Mouse (Mus musculus) MEL (cell line): ENCODE results near the gene Tarm1.

Experiments used
- CTCF ChIP-seq, 3 experiments: IDR thresholded peaks in 2 of 3; conservative IDR thresholded peaks in 1 of 3; 2 replicates each; pipeline ENCODE4 v1.5.1; 2011 to 2012; ENCODE audit warnings: low read length in 3 of 3, low read depth in 2 of 3, mild to moderate bottlenecking in 2 of 3, improper control_type of control experiment in 1 of 3, inconsistent platforms in 1 of 3, mixed read lengths in 1 of 3, moderate library complexity in 1 of 3; ENCODE audit not compliant: control insufficient read depth in 1 of 3, insufficient read depth in 1 of 3, poor library complexity in 1 of 3, severe bottlenecking in 1 of 3
- EP300 ChIP-seq, 2 experiments: IDR thresholded peaks; 2 replicates each; pipeline ENCODE4 v1.6.1; 2011; ENCODE audit warnings: improper control_type of control experiment in 2 of 2, low read length in 2 of 2, low read depth in 1 of 2, mild to moderate bottlenecking in 1 of 2
- GABPA ChIP-seq: IDR thresholded peaks from 2 replicates; pipeline ENCODE4 v1.6.1; 2012; ENCODE audit warnings: low read depth, mild to moderate bottlenecking, inconsistent platforms, low read length, improper control_type of control experiment, moderate library complexity
- GATA1 ChIP-seq: IDR thresholded peaks from 2 replicates; pipeline ENCODE4 v1.6.1; 2011; ENCODE audit warnings: low read depth, low read length, improper control_type of control experiment
- JUND ChIP-seq: IDR thresholded peaks from 2 replicates; pipeline ENCODE4 v1.6.1; 2011; ENCODE audit warnings: low read depth, mild to moderate bottlenecking, improper control_type of control experiment, low read length
- MAFK ChIP-seq: IDR thresholded peaks from 2 replicates; pipeline ENCODE4 v1.6.1; 2011; ENCODE audit warnings: low read depth, mild to moderate bottlenecking, low read length, improper control_type of control experiment, borderline replicate concordance
- POLR2A ChIP-seq, 2 experiments: IDR thresholded peaks; 2 replicates each; pipeline ENCODE4 v1.6.1; 2011 to 2012; ENCODE audit warnings: low read length in 2 of 2, mild to moderate bottlenecking in 2 of 2, control low read depth in 1 of 2, improper control_type of control experiment in 1 of 2, low read depth in 1 of 2, moderate library complexity in 1 of 2; ENCODE audit not compliant: control insufficient read depth in 1 of 2, insufficient read depth in 1 of 2, poor library complexity in 1 of 2
- POLR2AphosphoS5 ChIP-seq: IDR thresholded peaks from 2 replicates; pipeline ENCODE4 v1.6.1; 2012; ENCODE audit warnings: low read depth, borderline replicate concordance, mild to moderate bottlenecking, inconsistent platforms, low read length, moderate library complexity, mixed read lengths
- RCOR1 ChIP-seq: IDR thresholded peaks from 2 replicates; pipeline ENCODE4 v1.6.1; 2012; ENCODE audit warnings: low read depth, mild to moderate bottlenecking, inconsistent platforms, low read length, improper control_type of control experiment
- SIN3A ChIP-seq: IDR thresholded peaks from 2 replicates; pipeline ENCODE4 v1.6.1; 2012; ENCODE audit warnings: low read length, improper control_type of control experiment, inconsistent platforms
- USF1 ChIP-seq: IDR thresholded peaks from 2 replicates; pipeline ENCODE4 v1.6.1; 2014; ENCODE audit warnings: low read depth, mild to moderate bottlenecking, inconsistent platforms, low read length, improper control_type of control experiment, moderate library complexity
- ZC3H11A ChIP-seq: IDR thresholded peaks from 2 replicates; pipeline ENCODE4 v1.6.1; 2012; ENCODE audit warnings: low read depth, mild to moderate bottlenecking, inconsistent platforms, low read length, improper control_type of control experiment
- ZNF384 ChIP-seq: IDR thresholded peaks from 2 replicates; pipeline ENCODE4 v1.6.1; 2012; ENCODE audit warnings: low read depth, mild to moderate bottlenecking, inconsistent platforms, low read length, improper control_type of control experiment

GRCm38 (mm10) chr7:3457111-3457840 is 45.1 kb downstream of the Tarm1 start:
- TF ChIP-seq CTCF (IDR thresholded peaks at IDR 0.05 in 2 of 3, conservative IDR thresholded peaks at IDR 0.05 in 1 of 3; ENCODE audit: control insufficient read depth in 1 of 3, insufficient read depth in 1 of 3, low read depth in 2 of 3, low read length in 3 of 3, poor library complexity in 1 of 3, severe bottlenecking in 1 of 3) (no peak), USF1 (no peak), POLR2A (IDR thresholded peaks at IDR 0.05; ENCODE audit: control insufficient read depth in 1 of 2, insufficient read depth in 1 of 2, low read depth in 1 of 2, low read length in 2 of 2, poor library complexity in 1 of 2) (no peak), ZC3H11A (no peak), GATA1 (no peak), EP300 (IDR thresholded peaks at IDR 0.05; ENCODE audit: low read depth in 1 of 2, low read length in 2 of 2) (no peak), SIN3A (no peak), ZNF384 (no peak), MAFK (no peak), JUND (no peak), GABPA (no peak), POLR2AphosphoS5 (no peak), RCOR1 (no peak)
